Mouse (Mus musculus) liver, adult (tissue): ENCODE measurements around the gene Nek1.
A peak's percentile ranks its signal among the peaks of the same experiment; 100 is the strongest.

ENCODE experiments used
- GATA4 ChIP-seq: IDR thresholded peaks from 2 replicates; pipeline ENCODE4 v1.6.1; 2014; ENCODE audit warnings: mild to moderate bottlenecking, low read length; ENCODE audit not compliant: insufficient replicate concordance

Gene Nek1

DNA sequence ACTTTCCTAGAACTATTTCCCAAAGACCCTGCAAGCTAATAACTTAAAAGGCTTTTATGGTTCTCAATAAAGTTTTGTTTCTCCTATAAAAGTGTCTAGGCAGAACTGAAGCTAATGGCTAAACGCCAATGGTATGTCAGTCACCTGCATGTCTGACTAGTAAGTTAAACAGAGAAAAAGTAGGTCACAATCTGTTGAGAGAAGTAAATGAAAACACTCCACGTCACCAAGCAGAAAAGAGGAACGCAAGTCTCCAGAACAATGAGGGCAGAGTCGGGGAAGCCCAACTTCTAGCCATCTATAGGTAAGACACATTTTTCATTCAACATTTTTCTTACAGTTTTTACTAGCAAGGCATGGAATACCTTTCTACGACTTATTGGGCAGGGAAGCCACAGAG lies 14.5 kb upstream of the Nek1 start:
- no peak for TF ChIP-seq GATA4

DNA sequence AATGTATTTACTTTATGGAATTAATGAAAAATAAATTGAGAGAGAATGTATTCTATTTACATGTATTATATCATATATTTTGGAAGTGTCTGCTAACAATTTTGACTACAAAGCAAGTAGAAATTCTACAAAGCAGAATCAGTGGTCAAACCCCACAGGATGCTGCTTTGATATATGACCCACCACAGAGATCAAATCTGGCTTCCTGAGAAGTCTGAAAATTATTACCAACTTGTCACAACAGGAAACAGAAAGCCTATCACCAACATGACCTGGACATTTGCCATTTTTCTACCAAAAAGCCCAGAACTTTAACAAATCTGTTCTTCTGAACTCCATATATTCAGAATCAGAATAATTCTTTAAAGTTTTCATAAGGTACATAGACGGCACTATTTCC lies 11.6 kb upstream of the Nek1 start:
- no peak for TF ChIP-seq GATA4

DNA sequence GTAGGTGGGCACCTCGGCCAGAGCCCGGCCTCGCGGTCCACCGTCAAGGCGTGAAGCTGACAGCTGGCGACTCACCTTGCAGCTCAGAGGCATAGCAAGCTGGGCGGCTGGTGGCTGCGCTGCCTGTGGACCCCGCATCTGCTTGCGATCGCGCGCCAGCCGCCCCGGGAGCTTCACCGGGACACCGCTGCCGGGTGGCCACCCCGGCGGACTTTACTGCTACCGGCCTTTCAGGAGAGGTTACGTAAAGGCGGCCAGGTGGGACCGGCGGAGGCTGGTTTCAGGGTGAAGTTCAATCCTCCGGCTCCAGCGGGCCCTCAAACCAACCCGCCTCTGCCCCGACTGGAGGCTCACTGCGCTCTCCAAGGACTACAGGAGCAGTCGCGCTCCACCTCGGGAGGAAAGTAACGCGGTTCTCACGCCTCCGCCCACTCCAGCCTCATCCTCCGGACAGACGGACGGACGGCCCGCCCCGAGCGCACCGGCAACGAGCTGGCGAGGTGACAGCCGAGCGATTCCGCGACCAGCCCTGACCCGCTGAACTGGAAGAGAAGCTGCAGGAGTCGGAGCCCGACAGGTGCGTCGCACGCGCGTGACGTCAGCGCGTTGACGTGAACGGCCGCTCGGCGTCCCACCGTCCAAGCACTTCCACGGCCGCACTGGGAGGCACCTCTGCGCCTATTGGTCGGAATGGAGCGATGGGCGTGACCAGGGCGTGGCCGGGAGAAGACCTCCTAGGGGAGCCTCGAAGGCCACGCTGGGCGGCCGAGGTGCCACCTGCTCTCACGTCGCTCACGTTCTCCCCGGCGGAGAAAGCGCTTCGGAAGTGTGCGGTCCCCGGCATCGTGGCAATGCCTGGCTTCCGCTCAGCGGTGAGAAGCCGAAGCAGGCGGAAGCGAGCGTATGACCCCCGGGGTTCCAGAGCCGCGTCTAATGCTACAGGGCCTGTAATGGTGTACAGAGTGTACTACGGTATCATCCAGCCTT lies 10.0 kb upstream of the Nek1 start, which contains the start of gene Clcn3:
TSS of gene Clcn3 (minus strand) at position 600 of the 987 bp plus-strand sequence.
- peak; percentile 24; the same call in 1 of the 2 replicates for TF ChIP-seq GATA4

DNA sequence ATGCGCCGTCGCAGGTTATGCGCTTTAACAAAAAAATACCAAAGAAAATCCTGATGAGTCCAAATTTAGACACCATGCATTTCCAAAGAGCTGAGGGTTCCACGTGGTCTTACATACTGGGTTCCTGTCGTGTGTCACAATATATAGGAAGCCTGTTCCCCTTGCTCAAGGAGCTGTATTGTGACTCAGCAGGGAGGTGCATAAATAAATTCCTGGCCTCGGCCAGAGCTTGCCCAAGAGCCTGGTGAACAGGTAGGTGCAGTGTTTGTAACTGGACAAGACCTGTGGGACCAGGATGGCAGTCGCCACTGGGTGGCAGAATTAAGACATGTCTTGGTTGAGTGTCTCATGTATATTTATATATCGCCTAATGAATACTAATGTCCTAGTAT lies 9.3 kb upstream of the Nek1 start:
- no peak for TF ChIP-seq GATA4

DNA sequence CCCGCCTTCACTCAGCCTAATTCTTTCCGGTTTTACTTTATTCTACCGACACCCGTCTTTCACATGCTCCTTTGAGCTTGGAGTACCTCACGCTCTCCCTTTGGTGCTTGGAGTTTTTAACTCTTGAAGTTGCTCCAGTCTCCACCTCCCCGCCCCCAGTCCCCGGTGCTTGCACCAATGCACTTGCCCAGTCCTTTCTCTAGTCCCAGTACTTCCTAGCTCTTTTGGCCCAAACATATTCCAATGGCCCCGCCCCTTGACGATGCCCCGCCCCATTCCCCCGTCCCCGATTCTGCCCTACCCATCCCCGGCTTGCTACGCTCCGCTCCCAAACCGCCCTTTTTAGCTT lies 460 bp upstream of the Nek1 start:
- no peak for TF ChIP-seq GATA4

DNA sequence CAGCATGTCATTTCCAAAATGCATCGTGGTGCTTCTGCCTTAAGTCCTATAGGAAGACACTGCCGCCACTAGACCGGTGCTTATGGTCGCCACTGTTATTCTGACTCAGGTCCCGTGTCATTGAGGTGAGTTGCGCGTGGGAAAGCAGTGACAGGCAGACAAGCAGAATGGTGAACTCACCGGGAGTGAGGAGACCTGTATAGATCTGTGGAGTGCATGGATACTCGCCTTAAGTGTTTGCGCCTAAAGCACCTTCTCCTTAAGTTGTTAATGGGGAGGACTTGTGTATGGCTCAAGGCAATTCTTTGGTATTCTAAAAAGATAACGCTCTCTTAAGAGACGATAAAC lies 618 bp downstream of the Nek1 start:
- no peak for TF ChIP-seq GATA4

DNA sequence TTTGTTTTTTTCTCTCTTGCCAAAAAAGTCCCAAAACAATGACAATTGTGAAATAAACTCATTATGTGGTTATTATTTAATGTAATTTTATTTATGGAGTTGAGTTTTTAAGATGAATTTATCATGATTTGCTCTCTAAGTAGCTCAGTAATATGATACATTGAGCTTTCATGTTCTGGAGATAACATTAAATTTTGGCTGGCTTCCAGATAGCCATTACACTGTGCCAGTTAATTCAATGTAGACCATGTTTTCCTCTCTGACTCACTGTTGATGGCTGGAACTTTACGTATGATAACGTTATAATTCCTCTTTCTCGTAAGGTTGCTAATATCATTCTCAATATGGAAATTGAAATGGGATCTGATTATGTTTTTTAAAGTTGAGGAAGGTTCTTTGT lies 3.5 kb downstream of the Nek1 start:
- TF ChIP-seq GATA4: no peak

DNA sequence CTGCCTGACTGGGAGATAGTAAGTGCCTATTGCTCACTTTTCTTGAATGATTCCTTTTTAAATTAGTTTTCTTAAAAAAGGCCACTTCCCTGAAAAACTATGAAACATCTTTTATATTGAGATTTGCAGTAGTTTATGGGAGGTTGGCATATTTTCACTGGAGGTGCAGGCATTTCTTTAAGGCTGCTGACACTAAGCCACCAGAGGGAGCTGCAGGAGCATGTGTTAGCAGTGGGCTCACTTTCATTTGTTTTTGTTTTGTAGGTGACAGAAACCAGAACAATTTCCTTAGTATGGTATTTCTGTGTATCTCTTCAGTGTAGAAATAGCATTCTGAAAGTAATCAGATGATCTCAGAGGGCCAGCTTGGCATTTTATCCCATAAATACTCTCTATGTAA lies 49.0 kb downstream of the Nek1 start:
- no peak for TF ChIP-seq GATA4

DNA sequence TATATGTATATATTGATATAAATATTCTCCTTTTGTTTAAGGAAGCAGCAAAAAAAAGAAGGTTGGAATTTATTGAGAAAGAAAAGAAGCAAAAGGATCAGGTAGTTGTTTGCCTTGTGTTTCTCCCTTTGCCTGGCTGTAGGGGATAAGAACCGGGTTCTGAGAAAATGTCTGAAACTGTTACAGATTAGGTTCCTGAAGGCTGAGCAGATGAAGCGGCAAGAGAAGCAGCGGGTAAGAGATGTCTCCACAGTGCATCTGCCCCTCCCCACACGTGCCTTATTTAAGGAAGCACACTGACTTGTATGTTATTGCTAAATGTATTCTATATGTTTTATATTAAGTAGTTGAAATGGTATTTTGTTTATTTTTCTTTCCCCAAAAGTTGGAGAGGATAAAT lies 50.9 kb downstream of the Nek1 start:
- TF ChIP-seq GATA4: no peak

DNA sequence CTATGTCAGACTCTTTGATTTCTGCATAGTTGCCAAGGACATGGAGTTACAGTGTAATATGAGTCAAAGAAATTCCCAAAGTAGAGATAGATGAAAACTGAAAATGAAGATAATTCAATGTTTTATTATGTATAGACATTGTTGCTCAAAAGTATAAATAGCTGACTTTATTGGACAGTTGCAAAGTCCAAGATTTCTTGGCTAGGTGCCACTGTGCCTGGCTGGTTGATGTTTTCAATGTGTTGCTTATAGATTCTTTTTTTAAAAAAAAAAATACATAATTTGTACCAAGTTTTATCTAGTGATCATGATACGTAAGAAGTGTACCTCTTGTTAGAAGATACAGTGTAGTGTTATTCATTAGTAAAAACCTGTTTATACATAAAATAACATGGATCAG lies 53.8 kb downstream of the Nek1 start:
- TF ChIP-seq GATA4: no peak

DNA sequence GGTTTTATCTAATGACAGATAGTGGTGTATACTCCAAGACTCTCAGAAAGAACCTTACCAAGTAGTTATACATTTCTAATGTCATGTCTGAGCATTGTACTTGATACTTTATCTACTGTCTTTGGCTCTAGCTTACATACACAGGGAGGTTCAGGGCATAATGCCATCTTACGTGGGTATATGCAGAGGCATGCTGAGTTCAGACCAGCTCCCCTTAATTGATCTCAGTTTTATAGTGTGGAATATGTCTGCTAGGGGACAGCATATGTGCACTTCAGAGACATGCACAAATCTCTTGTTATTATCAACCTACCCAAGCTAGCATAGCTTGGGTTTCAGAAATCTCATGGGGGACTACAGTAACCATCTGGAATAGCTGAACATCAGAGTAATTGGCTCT lies 60.0 kb downstream of the Nek1 start:
- no peak for TF ChIP-seq GATA4

DNA sequence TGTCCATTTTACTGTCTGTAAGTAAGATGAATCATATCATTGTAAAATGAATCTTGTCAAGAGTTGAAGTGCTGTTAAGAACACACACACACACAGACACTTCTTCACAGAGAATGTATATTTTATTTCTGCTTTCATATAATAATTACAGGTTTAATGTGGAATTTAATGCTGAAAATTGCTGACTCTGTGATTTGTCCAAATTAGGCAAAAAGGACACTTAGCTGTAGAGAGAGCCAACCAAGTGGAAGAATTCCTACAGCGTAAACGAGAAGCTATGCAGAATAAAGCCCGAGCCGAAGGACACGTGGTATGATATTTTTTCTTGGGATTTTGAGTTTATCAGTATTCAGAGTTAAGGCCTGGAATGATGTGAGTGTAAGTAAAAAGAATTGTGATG lies 61.3 kb downstream of the Nek1 start:
- TF ChIP-seq GATA4: no peak

DNA sequence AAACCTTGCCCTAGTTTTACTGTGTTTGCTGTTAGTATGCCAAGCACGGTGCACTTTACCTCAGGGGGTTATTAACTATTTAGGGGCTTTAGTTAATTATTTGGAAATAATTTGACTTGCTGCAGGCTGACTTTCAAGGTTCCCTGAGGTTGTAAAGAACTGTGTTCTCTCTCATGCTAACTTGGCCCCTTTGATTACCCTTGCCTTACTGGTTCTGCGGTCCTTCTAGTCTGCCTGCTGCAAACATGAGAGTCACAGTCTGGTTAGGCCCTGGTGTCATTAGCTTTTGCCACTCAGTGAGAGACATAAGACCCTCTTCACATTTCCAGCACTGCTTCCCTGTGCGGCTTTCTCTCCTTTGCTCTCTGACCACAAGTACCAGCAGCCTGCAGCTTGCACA lies 64.0 kb downstream of the Nek1 start:
- TF ChIP-seq GATA4: no peak

DNA sequence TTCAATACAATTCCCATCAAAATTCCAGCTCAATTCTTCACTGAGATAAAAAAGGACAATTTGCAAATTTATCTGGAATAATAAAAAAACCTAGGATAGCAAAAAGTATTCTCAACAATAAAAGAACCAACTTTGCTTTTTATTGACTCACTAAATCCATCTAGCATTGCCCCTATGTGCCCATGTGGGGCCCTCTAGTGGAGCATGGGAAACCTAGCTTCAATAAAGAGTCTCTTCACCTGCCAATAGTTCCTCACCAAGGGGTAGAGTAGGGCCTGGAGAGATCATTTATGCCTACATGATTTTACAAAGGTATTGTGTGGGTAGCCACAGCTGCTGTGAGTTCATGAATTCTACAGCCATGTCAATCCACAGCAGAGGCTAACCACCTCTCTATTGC lies 66.1 kb downstream of the Nek1 start:
- TF ChIP-seq GATA4: no peak

DNA sequence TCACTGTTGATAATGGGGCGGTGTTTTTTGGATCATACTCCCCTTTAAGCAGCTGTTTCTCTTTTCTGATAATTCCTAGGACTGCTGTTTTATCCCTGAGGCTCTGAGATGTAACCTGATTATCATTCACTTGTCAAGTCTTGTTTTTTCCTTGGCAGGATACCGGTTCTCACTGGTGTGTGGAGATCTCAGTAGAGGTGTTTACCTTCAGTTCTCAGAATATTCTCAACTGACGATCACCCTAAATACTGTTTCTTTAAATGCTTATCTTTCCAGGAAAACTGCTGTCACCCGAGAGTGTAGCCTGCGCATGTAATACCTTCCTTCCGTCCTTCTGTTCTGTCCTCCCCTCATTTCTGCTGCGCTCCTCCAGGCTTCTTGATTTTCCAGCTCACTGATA lies 67.4 kb downstream of the Nek1 start:
- TF ChIP-seq GATA4: no peak

DNA sequence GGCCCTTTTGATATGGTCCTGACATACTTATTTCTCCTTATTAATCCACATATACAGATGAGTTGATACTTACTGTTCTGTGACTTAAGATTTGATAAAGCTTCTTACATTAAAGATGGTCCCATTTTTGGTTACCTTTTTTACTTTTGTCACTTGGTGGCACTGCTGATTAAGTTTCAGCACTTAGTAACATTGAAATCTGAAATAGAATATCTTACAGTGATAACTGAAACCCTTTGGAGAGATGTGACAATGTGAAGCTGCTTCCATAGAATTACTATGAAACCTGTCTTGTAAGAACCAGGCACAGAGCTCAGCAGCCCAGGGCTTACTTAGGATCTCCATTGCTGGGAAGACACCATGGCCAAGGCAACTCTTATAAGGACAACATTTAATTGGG lies 82.1 kb downstream of the Nek1 start:
- TF ChIP-seq GATA4: no peak

DNA sequence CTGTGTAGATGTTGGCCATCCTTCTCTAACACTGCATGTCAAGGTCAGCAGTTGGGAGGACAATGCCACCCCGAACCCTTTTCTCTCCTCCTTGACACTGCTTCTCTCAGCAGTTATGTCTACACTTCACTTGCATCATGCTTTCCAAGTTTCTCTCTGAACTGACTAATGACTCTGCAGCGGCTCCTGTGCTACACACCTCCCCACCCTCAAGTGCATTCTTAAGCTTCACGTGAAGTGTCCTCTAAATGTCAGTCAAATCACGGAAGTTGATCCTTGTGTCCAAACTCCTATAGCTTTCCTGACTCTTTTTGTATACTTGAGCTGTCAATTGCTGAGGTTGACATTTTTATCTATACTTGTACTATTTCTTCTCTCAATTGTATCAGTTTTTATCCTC lies 117.5 kb downstream of the Nek1 start:
- no peak for TF ChIP-seq GATA4
